Comparison of ENCODE assay signal across 7 mouse cellular contexts in the genomic region with DNA sequence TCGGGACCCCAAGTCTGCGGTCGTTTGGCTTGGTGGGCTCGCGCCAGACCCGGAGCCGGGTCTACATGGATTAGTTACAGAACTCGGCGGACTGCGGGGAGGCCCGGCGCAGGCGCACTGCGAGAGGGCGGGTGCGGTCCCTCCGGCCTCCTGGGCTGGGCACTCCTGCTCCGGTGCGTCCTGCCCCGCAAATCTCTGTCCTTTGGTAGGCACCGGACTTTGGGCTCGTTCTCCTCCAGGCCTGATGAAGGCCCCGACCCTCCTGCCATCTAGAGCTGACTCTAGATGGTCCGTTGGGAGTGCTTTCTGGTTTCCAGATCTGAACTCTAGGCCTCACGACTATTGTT. TPM values are rescaled to one million over a fixed set of nuclear protein-coding genes. Genes with fewer than 3 reads are reported as not detected.
DNase-seq lines count a peak whose midpoint lies in the region; ATAC-seq and TF ChIP-seq lines count a peak whose summit lies in the region.

No protein-coding gene starts in this region.

- peak overlapping the region; percentile 87 for H3K27ac ChIP-seq in lung, postnatal 0 days (ENCODE audit: low read length)
- H3K27ac ChIP-seq in liver, embryonic 11.5 days (ENCODE audit: low read depth, low read length): peak overlapping the region; percentile 55; the same call in 1 of the 2 replicates
- H3K27ac ChIP-seq in stomach, embryonic 16.5 days (ENCODE audit: low read length): peak overlapping the region; percentile 87

- H3K9me3 ChIP-seq in lung, postnatal 0 days (ENCODE audit: low read length): no peaks in the 10 kb centered on the region
- no peaks in the 10 kb centered on the region for H3K9me3 ChIP-seq in liver, embryonic 11.5 days (ENCODE audit: control insufficient read depth, low read length)
- no peaks in the 10 kb centered on the region for H3K9me3 ChIP-seq in stomach, embryonic 16.5 days (replicated peaks; ENCODE audit: control insufficient read depth, low read length)

- H3K9ac ChIP-seq in lung, postnatal 0 days (replicated peaks; ENCODE audit: low read depth): peak overlapping the region; percentile 71
- H3K9ac ChIP-seq in liver, embryonic 11.5 days (ENCODE audit: low read depth, low read length): peak overlapping the region; percentile 74
- H3K9ac ChIP-seq in stomach, embryonic 16.5 days (ENCODE audit: low read length): peak overlapping the region; percentile 94

- no peaks in the 10 kb centered on the region for H3K36me3 ChIP-seq in lung, postnatal 0 days (ENCODE audit: insufficient read depth, low read length)
- H3K36me3 ChIP-seq in liver, embryonic 11.5 days (ENCODE audit: control insufficient read depth, insufficient read depth, low read length): no peaks in the 10 kb centered on the region; the same call in 1 of the 2 replicates
- H3K36me3 ChIP-seq in stomach, embryonic 16.5 days (ENCODE audit: control insufficient read depth, insufficient read depth, low read length): no peaks in the 10 kb centered on the region

- no peak for TF ChIP-seq EP300 in lung, postnatal 0 days (IDR thresholded peaks at IDR 0.05)

- H3K27me3 ChIP-seq in lung, postnatal 0 days (replicated peaks; ENCODE audit: insufficient read depth, low read length): no peaks in the 10 kb centered on the region
- H3K27me3 ChIP-seq in liver, embryonic 11.5 days (replicated peaks; ENCODE audit: control insufficient read depth, insufficient read depth, low read length): no peaks in the 10 kb centered on the region
- no peaks in the 10 kb centered on the region for H3K27me3 ChIP-seq in stomach, embryonic 16.5 days (ENCODE audit: control insufficient read depth, insufficient read depth, low read length)

- peak overlapping the region; percentile 61 for H3K4me2 ChIP-seq in lung, postnatal 0 days (replicated peaks; ENCODE audit: low read depth, low read length)
- H3K4me2 ChIP-seq in liver, embryonic 11.5 days: peak overlapping the region; percentile 84
- peak overlapping the region; percentile 96 for H3K4me2 ChIP-seq in stomach, embryonic 16.5 days (ENCODE audit: low read depth, low read length)

- peak; percentile 88 for ATAC-seq in lung, postnatal 0 days
- peak; percentile 91 for ATAC-seq in erythroid progenitor cell, adult 5-6 weeks (replicated peaks; ENCODE audit: low FRiP score, poor library complexity, severe bottlenecking)
- peak; percentile 85 for ATAC-seq in liver, embryonic 11.5 days (replicated peaks; ENCODE audit: low FRiP score)
- peak; percentile 86 for ATAC-seq in stomach, embryonic 16.5 days (ENCODE audit: insufficient read depth, low FRiP score)

- under 1% methylated on average over 25 of the region's 25 CpGs for WGBS in lung, postnatal 0 days
- WGBS in liver, embryonic 11.5 days: under 1% methylated on average over 25 of the region's 25 CpGs
- WGBS in stomach, embryonic 16.5 days: 1% methylated on average over 25 of the region's 25 CpGs

- no peak for TF ChIP-seq CTCF in lung, postnatal 0 days (IDR thresholded peaks at IDR 0.05)

- DNase-seq in lung, postnatal 0 days (ENCODE audit: low spot score): no peak
- no peak for DNase-seq in lung, adult 18-20 months
- DNase-seq in liver, embryonic 11.5 days (ENCODE audit: low spot score): no peak
- no peak for DNase-seq in urinary bladder, postnatal 25 days (ENCODE audit: low spot score)
- DNase-seq in cerebellum, adult 9-10 months: no peak

- peaks cover 3% of the 10 kb centered on the region; the same call in 1 of the 2 replicates for H3K4me1 ChIP-seq in lung, postnatal 0 days (ENCODE audit: insufficient read depth, low read depth, low read length)
- peaks cover 9% of the 10 kb centered on the region; the same call in 1 of the 2 replicates for H3K4me1 ChIP-seq in liver, embryonic 11.5 days (replicated peaks; ENCODE audit: control insufficient read depth, insufficient read depth, low read length)
- peaks cover 12% of the 10 kb centered on the region; the same call in 1 of the 2 replicates for H3K4me1 ChIP-seq in stomach, embryonic 16.5 days (ENCODE audit: control insufficient read depth, insufficient read depth, low read length)

- peak overlapping the region; percentile 83 for H3K4me3 ChIP-seq in lung, postnatal 0 days (ENCODE audit: low read depth, low read length)
- H3K4me3 ChIP-seq in liver, embryonic 11.5 days (ENCODE audit: low read depth, low read length): peak overlapping the region; percentile 81
- H3K4me3 ChIP-seq in stomach, embryonic 16.5 days (replicated peaks; ENCODE audit: low read length): peak overlapping the region; percentile 94

RNA-seq across cellular contexts. Expression of a gene that starts 2.4 kb away (rescaled TPM):
- polyA plus RNA-seq in lung, postnatal 0 days (2015; fragmentation: Nextera tagmentation; extraction: Ambion mirVana): 139 and 155 TPM in 2 replicates
- 4.3 and 11.3 TPM in 2 replicates for total RNA-seq in erythroid progenitor cell, adult 5-6 weeks (2015; ENCODE audit: low replicate concordance)
- total RNA-seq in erythroid progenitor cell, adult 5-6 weeks (2017; ENCODE audit: low replicate concordance): 9.1 and 18.5 TPM in 2 replicates
- 95.5 and 104 TPM in 2 replicates for polyA plus RNA-seq in liver, embryonic 11.5 days (2014; fragmentation: Nextera tagmentation; extraction: Ambion mirVana)
- polyA plus RNA-seq in stomach, embryonic 16.5 days (2015; fragmentation: Nextera tagmentation; extraction: Ambion mirVana): 172 and 191 TPM in 2 replicates

RNA-seq across cellular contexts. Expression of a gene that starts 48.9 kb away (rescaled TPM):
- not detected in 2 replicates for polyA plus RNA-seq in lung, postnatal 0 days (2015; fragmentation: Nextera tagmentation; extraction: Ambion mirVana)
- total RNA-seq in erythroid progenitor cell, adult 5-6 weeks (2015; ENCODE audit: low replicate concordance): not detected in 2 replicates
- total RNA-seq in erythroid progenitor cell, adult 5-6 weeks (2017; ENCODE audit: low replicate concordance): not detected in 2 replicates
- not detected in 2 replicates for polyA plus RNA-seq in liver, embryonic 11.5 days (2014; fragmentation: Nextera tagmentation; extraction: Ambion mirVana)
- not detected in 2 replicates for polyA plus RNA-seq in stomach, embryonic 16.5 days (2015; fragmentation: Nextera tagmentation; extraction: Ambion mirVana)
